Mouse (Mus musculus) cortical plate, adult 2 months (tissue): ENCODE data around the gene Cars.

ENCODE experiments used
- CTCF ChIP-seq: fragments of 200-500 bp; IDR thresholded peaks from 2 replicates; pipeline ENCODE4 v1.5.1; 2011; ENCODE audit warnings: mild to moderate bottlenecking, control low read depth, low read length; ENCODE audit not compliant: insufficient read depth; ENCODE audit errors: extremely low read depth
- POLR2A ChIP-seq: fragments of 200-500 bp; IDR thresholded peaks from 2 replicates; pipeline ENCODE4 v1.6.1; 2011; ENCODE audit warnings: mild to moderate bottlenecking, low read length, control low read depth; ENCODE audit not compliant: insufficient read depth; ENCODE audit errors: extremely low read depth

- TF ChIP-seq CTCF (no peak), POLR2A (no peak)
Observed at GRCm38 (mm10) chr7:143604889-143605288, 5.0 kb upstream of the Cars start.
